ENCODE assay signal across 21 mouse cellular contexts in the genomic region with DNA sequence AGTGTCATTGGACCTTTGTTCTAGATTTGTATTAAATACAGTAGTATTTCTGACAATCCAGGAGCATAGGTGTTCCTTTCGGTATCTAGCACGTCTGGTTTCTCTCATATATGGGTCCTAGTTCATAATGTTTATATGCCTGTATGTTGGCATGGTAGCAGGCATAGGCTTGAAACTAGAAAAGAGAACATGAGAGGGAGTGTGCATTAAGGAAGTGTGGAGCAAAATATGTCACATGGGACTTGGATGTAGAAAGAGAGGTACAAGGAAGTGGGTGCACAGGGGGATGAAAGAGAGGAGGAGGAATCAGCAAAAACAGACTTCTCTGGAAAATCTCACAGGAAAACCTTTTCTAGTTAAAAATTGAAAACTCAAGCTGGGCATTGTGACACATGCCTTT.
"Had no signal": no experiment of that assay in that cellular context is flagged by ENCODE, and none has a peak within 500 bp of the region (broad histone marks: within the 10 kb centered on the region; RNA-seq: fewer than 3 reads in every experiment).

No protein-coding gene starts in this region.

- ATAC-seq: hindbrain, embryonic 16.5 days; hindbrain, postnatal 0 days; inflammation-experienced regulatory T-cells, adult 6 months; intestine, embryonic 15.5 days; intestine, embryonic 16.5 days; intestine, postnatal 0 days had no signal

- DNase-seq: heart, postnatal 10 days; heart, postnatal 14 days; heart, postnatal 36 days; heart, postnatal 4 days; kidney, adult 11 months; kidney, adult 18-20 months; kidney, adult 2 months; kidney, adult 8-10 months; kidney, adult 9 months; kidney, postnatal 10 days; kidney, postnatal 25 days; kidney, postnatal 36 days; kidney, postnatal 4 days; layer of hippocampus, adult 9-11 months; layer of hippocampus, postnatal 36 days had no signal
